Mouse (Mus musculus): Measurements from ENCODE around the gene Msgn1. TPM values are rescaled to one million over a fixed set of nuclear protein-coding genes. Genes with fewer than 3 reads are reported as not detected.

Gene Msgn1
- polyA plus RNA-seq, 1 experiment, result not detected

DNA sequence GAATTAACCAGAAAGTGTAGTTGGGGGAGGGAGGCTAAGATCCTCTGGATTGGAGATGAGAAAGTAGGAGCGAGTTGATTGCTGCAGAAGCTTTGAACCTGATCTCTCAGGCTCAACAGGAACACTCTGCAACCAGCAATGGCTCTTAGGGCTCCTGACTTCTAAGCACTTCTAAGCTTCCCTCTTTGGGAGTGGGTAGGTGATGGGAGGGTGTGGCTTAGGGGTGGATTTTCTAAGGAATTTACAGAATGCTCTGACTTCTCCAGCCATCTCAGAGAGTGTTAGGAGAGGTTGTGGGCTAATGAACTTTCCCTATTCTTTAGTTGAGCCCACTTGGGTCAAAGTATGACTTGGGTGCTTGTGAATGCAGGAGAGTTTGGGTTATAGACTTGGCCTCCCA, 17.4 kb upstream of the Msgn1 start:
- Histone ChIP-seq H3K27ac (ENCODE audit: insufficient read depth, low read length) (no peak overlapping the region), H3K36me3 (ENCODE audit: control insufficient read depth, insufficient read depth, low read length, poor library complexity, severe bottlenecking) (no peaks in the 10 kb centered on the region), H3K9me3 (replicated peaks; ENCODE audit: control insufficient read depth, insufficient read depth, low read length, poor library complexity, severe bottlenecking) (no peaks in the 10 kb centered on the region), H3K9ac (ENCODE audit: low read depth, poor library complexity, severe bottlenecking) (no peak overlapping the region), H3K27me3 (ENCODE audit: control insufficient read depth, insufficient read depth, low read length, poor library complexity, severe bottlenecking) (no peaks in the 10 kb centered on the region; the same call in 1 of the 2 replicates), H3K4me1 (ENCODE audit: control insufficient read depth, insufficient read depth, low read length) (no peaks in the 10 kb centered on the region), H3K4me3 (ENCODE audit: low read depth, low read length) (no peak overlapping the region)
- TF ChIP-seq CTCF (IDR thresholded peaks at IDR 0.05; ENCODE audit: low read depth, low read length) (no peak), POLR2A (IDR thresholded peaks at IDR 0.05; ENCODE audit: insufficient read depth, low read length) (no peak), EP300 (IDR thresholded peaks at IDR 0.05; ENCODE audit: insufficient read depth, low read depth, low read length) (no peak)

DNA sequence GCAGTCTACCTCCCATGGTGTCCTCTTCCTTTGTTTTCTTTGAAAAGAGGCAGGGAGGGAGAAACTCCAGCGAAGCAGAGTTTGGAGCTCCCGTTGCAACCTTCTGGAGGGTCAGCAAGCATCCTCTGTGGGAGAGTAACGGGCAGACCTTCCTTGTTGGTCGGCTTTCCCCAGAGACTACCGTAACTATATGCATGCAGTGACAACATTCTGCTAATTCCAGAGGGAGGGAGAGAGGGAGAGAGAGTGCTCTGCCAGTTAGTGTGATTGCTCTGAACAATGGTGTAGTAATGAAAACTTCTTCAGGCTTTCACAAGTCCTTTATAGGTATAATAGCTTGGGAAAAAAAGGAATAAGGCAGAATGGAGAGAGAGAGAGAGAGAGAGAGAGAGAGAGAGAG, 15.9 kb upstream of the Msgn1 start:
- Histone ChIP-seq H3K27me3 (ENCODE audit: control insufficient read depth, insufficient read depth, low read length, poor library complexity, severe bottlenecking) (no peaks in the 10 kb centered on the region; the same call in 1 of the 2 replicates), H3K36me3 (ENCODE audit: control insufficient read depth, insufficient read depth, low read length, poor library complexity, severe bottlenecking) (no peaks in the 10 kb centered on the region), H3K9me3 (replicated peaks; ENCODE audit: control insufficient read depth, insufficient read depth, low read length, poor library complexity, severe bottlenecking) (no peaks in the 10 kb centered on the region), H3K27ac (ENCODE audit: insufficient read depth, low read length) (no peak overlapping the region), H3K4me3 (ENCODE audit: low read depth, low read length) (no peak overlapping the region), H3K9ac (ENCODE audit: low read depth, poor library complexity, severe bottlenecking) (no peak overlapping the region), H3K4me1 (ENCODE audit: control insufficient read depth, insufficient read depth, low read length) (no peaks in the 10 kb centered on the region)
- TF ChIP-seq CTCF (IDR thresholded peaks at IDR 0.05; ENCODE audit: low read depth, low read length) (no peak), EP300 (IDR thresholded peaks at IDR 0.05; ENCODE audit: insufficient read depth, low read depth, low read length) (no peak), POLR2A (IDR thresholded peaks at IDR 0.05; ENCODE audit: insufficient read depth, low read length) (no peak)

DNA sequence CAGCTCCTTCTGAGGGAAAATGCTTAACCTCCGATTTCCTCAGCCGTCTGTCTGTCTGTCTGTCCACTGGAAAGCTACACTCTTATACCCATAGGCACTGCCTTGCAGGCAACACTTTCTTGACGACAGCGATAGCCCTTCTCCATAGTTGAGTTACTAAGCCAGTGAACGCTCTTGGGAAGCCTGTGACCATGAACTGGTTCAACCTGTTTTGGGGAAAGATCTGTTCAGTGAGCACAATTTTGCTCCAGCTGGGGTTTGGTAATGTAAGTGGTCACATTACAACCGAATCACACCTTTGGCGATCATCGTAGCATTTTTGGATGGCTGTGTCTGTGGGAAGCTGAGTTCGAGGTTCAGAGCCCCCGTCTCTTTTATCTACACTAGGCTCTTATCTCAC, 14.3 kb upstream of the Msgn1 start:
- no peaks in the 10 kb centered on the region for H3K4me1 ChIP-seq (ENCODE audit: control insufficient read depth, insufficient read depth, low read length)
- TF ChIP-seq CTCF (IDR thresholded peaks at IDR 0.05; ENCODE audit: low read depth, low read length), result no peak
- no peak for TF ChIP-seq POLR2A (IDR thresholded peaks at IDR 0.05; ENCODE audit: insufficient read depth, low read length)
- TF ChIP-seq EP300 (IDR thresholded peaks at IDR 0.05; ENCODE audit: insufficient read depth, low read depth, low read length), result no peak
- no peak overlapping the region for H3K9ac ChIP-seq (ENCODE audit: low read depth, poor library complexity, severe bottlenecking)
- no peaks in the 10 kb centered on the region for H3K9me3 ChIP-seq (replicated peaks; ENCODE audit: control insufficient read depth, insufficient read depth, low read length, poor library complexity, severe bottlenecking)
- no peaks in the 10 kb centered on the region for H3K36me3 ChIP-seq (ENCODE audit: control insufficient read depth, insufficient read depth, low read length, poor library complexity, severe bottlenecking)
- no peaks in the 10 kb centered on the region; the same call in 1 of the 2 replicates for H3K27me3 ChIP-seq (ENCODE audit: control insufficient read depth, insufficient read depth, low read length, poor library complexity, severe bottlenecking)
- H3K27ac ChIP-seq (ENCODE audit: insufficient read depth, low read length), result no peak overlapping the region
- H3K4me3 ChIP-seq (ENCODE audit: low read depth, low read length), result no peak overlapping the region

DNA sequence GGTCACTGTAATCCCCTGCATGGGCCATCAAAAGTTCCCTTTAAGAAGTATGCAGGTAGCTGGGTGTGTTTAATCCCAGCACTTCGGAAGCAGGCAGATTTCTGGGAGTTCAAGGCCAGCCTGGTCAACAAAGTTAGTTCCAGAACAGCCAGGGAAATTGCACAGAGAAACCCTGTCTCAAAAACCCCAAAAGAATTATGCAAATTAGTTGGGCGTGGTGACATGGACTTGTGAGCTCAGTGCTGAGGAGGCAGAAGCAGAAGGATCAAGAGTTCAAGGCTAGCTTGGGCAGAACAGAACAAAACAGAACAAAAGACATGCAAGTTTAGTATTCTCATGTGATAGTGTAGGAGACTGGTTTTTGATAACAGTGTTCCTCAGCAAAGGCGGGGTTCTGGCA, 13.8 kb upstream of the Msgn1 start:
- H3K27me3 ChIP-seq (ENCODE audit: control insufficient read depth, insufficient read depth, low read length, poor library complexity, severe bottlenecking), result no peaks in the 10 kb centered on the region; the same call in 1 of the 2 replicates
- no peak overlapping the region for H3K9ac ChIP-seq (ENCODE audit: low read depth, poor library complexity, severe bottlenecking)
- H3K9me3 ChIP-seq (replicated peaks; ENCODE audit: control insufficient read depth, insufficient read depth, low read length, poor library complexity, severe bottlenecking), result no peaks in the 10 kb centered on the region
- no peaks in the 10 kb centered on the region for H3K4me1 ChIP-seq (ENCODE audit: control insufficient read depth, insufficient read depth, low read length)
- H3K4me3 ChIP-seq (ENCODE audit: low read depth, low read length), result no peak overlapping the region
- TF ChIP-seq POLR2A (IDR thresholded peaks at IDR 0.05; ENCODE audit: insufficient read depth, low read length) (no peak), EP300 (IDR thresholded peaks at IDR 0.05; ENCODE audit: insufficient read depth, low read depth, low read length) (no peak), CTCF (IDR thresholded peaks at IDR 0.05; ENCODE audit: low read depth, low read length) (no peak)
- H3K36me3 ChIP-seq (ENCODE audit: control insufficient read depth, insufficient read depth, low read length, poor library complexity, severe bottlenecking), result no peaks in the 10 kb centered on the region
- H3K27ac ChIP-seq (ENCODE audit: insufficient read depth, low read length), result no peak overlapping the region

DNA sequence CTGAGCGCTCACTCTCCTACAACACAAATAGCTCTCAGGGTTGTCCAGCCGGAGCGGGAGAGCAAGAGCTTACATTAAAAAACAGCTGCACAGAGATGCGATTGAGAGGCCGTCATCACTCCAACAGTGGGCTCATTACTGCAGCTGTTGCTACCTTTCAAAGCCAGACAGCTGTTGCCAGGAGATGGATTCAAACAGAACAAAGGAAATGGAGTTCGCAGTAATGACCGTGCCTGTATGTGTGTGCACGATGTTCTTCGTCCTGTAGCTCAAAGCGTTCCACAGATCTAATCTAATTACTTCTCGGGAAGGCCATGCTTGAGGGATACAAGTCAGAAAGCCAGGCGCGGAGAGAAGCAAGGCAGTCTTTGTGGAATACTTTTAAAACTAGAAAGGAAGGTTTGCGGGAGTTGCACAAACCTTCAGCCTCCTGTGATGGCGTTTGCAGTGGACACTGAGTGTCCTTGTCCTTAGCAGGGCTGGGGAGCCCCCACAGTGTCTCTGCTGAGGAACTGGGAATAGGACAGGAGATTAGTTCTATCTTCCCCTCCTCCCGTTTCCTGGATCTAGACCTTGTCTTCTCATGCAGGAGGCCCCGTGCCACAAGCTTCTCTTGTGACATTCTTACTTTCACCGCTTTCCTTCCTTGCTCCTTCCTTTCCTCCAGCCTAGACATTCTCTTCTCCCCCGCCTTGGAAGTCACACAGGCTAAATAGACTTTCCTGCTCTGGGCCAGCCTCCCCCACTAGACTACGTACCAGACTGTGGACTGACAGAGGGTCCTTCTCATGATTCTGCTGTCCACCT, 13.0 kb upstream of the Msgn1 start:
- TF ChIP-seq CTCF (IDR thresholded peaks at IDR 0.05; ENCODE audit: low read depth, low read length) (no peak), EP300 (IDR thresholded peaks at IDR 0.05; ENCODE audit: insufficient read depth, low read depth, low read length) (no peak), POLR2A (IDR thresholded peaks at IDR 0.05; ENCODE audit: insufficient read depth, low read length) (no peak)
- Histone ChIP-seq H3K36me3 (ENCODE audit: control insufficient read depth, insufficient read depth, low read length, poor library complexity, severe bottlenecking) (no peaks in the 10 kb centered on the region), H3K27ac (ENCODE audit: insufficient read depth, low read length) (no peak overlapping the region), H3K9ac (ENCODE audit: low read depth, poor library complexity, severe bottlenecking) (no peak overlapping the region), H3K4me3 (ENCODE audit: low read depth, low read length) (no peak overlapping the region), H3K4me1 (ENCODE audit: control insufficient read depth, insufficient read depth, low read length) (no peaks in the 10 kb centered on the region), H3K9me3 (replicated peaks; ENCODE audit: control insufficient read depth, insufficient read depth, low read length, poor library complexity, severe bottlenecking) (no peaks in the 10 kb centered on the region), H3K27me3 (ENCODE audit: control insufficient read depth, insufficient read depth, low read length, poor library complexity, severe bottlenecking) (no peaks in the 10 kb centered on the region; the same call in 1 of the 2 replicates)

DNA sequence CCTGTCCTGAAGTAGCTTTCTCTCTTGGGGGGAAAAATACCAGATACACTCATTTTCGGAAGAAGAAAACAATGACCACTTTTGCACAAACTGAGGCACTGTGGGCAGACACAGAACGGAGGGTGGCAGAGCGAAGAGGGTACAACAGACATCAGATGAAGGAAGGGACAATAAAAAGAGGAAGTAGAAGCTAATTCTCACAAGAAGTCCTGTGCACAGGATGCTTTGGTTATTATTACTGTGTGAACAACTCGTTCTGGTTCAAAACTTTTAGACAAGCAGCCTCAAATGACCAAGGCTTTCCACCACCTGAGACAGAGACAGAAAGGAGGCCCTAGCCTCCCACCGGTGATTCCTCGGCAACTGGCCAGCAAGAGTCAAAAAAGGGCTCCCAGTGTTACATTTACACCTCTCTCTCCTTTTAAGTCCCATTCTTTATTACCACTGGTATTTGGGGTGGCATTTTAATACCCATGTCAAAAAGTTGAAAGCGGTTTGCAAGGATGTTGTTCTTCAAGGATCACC, 9.0 kb upstream of the Msgn1 start:
- no peaks in the 10 kb centered on the region for H3K9me3 ChIP-seq (replicated peaks; ENCODE audit: control insufficient read depth, insufficient read depth, low read length, poor library complexity, severe bottlenecking)
- H3K27me3 ChIP-seq (ENCODE audit: control insufficient read depth, insufficient read depth, low read length, poor library complexity, severe bottlenecking), result no peaks in the 10 kb centered on the region
- no peak overlapping the region for H3K9ac ChIP-seq (ENCODE audit: low read depth, poor library complexity, severe bottlenecking)
- H3K4me1 ChIP-seq (ENCODE audit: control insufficient read depth, insufficient read depth, low read length), result no peaks in the 10 kb centered on the region
- no peaks in the 10 kb centered on the region for H3K36me3 ChIP-seq (ENCODE audit: control insufficient read depth, insufficient read depth, low read length, poor library complexity, severe bottlenecking)
- no peak for TF ChIP-seq CTCF (IDR thresholded peaks at IDR 0.05; ENCODE audit: low read depth, low read length)
- no peak for TF ChIP-seq EP300 (IDR thresholded peaks at IDR 0.05; ENCODE audit: insufficient read depth, low read depth, low read length)
- TF ChIP-seq POLR2A (IDR thresholded peaks at IDR 0.05; ENCODE audit: insufficient read depth, low read length), result no peak
- no peak overlapping the region for H3K27ac ChIP-seq (ENCODE audit: insufficient read depth, low read length)
- H3K4me3 ChIP-seq (ENCODE audit: low read depth, low read length), result no peak overlapping the region
